Mouse (Mus musculus) natural killer cell, adult 2 months (primary cell): ENCODE data around the gene Cyp46a1.

Experiments used
- DNase-seq, 2 experiments: peaks; one replicate each; pipeline ENCODE4 v3.0.0; 2022; ENCODE audit warnings: low spot score in 2 of 2

Cyp46a1 gene

DNA sequence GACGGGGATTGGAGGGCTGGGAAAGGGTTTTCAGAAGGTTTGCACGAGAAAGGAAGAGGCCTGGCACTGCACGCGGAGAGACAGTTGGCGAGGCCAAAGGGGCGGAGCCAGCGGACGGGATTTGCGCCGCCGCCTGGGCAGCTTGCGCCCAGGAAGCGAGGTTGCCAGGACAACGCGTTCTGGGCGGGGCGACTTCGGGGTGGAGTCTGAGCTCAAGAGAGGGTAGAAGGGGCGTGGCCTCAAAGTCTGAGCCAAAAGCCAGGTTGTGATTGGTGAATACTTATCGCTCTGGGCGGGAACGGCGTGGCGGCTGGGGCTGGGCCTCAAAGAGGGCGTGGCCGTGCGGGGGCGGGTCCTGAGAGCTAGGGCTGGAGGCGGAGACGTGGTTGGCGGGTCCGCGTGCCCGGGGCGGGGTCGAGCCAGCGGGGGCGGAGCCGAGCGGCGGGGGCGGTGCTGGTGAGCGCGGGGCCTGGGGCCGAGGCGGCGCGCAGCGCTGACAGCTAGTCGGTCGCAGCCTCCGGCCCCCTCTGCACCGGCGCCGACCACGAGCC lies at the start of gene Cyp46a1:
Gene Cyp46a1, plus strand, starts transcription at position 487 of the 551 bp plus-strand sequence.
- peak; percentile 97 to 99 for DNase-seq

DNA sequence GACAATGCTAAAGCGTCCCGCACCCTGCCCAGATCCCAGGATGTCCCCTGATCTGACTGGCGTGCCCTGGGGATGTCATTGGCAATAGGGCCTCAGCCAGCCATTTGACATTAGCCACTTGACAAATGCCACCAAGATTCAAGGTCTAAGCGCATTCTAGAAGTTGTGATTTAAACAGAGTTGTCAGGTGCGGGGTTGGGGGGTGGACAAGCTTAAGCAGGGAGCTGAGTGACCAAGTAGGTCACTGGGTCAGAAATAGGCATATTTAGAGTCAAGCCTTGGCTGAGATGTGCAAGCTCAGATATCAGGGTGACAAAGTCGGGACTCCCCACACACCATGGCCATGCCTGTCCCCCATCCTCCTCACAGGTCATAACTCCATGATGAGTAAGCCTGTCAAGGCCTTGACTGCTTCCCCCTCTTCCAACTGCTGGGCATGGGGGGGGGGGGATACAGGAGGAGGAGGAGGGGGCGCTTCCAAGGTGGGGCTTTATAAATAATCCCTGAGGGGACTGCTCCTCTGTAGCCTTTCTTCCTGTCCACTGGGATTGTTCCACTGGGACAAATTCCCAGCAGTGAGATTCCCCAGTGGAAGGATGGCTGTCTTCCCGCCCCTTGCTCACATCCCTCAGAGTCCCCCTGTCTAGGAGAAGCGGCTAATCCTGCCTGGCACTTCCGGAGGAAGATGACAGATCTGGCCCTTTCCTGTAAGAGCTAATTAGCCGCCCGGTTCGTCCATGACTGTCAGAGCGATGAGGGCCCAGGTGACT lies 49.5 kb upstream of the Cyp46a1 start:
- DNase-seq, result no peak

DNA sequence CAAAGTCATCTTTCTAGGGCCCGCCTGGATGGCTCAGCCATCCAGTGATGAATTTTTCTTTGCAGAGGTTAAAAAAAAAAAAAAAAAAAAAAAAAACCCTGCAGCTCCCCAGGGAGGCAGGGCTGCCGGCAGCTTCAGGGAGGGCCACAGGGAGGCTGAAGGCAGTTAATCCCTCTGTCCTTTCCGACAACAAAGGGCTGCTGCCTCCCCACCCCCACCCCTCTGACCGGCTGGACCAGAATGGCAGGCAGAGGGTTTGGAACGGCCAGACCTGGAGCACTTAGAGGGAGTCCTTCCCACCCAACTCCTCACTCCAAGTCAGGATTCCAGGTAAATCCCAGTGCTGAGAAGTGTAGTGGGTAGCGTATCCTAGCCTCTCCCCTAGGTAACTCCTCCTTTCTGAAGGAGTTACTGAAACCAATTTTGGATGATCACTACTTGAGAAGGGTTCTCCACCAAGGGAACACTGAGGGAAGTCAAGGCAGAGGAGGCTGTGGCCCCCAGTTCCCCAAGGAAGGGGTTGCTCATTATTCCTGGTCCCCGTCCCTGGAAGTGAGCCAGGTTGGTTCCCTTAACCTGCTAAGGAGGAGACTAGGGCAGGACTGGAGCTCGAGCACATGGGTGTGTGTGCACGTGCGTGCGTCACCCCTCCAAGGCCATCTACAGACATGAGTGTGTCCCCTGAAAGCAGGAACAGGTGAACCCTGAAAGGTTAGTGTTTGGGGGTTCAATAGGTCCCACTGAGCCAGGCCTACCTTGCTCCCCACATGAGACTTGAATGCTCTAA lies 48.8 kb upstream of the Cyp46a1 start:
- DNase-seq, result no peak

DNA sequence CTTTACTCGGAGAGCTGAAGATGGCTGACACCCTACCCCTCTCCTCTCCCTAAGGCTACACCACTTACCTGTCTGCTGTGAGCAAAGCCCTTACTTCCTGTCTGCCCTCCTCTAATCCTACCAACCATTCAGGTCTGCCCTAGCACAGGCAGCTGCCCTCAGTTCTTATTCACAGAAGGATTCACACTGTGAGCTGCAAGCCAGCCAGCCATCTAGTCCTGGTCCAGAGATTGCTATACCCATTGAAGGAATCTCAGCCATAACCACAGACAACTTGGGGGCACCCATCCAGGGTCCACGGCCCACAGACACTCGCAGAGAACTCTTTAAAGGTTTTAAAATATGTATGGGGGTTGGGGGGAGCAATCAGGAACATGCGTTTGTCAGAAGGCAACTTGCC lies 47.8 kb upstream of the Cyp46a1 start:
- no peak for DNase-seq

DNA sequence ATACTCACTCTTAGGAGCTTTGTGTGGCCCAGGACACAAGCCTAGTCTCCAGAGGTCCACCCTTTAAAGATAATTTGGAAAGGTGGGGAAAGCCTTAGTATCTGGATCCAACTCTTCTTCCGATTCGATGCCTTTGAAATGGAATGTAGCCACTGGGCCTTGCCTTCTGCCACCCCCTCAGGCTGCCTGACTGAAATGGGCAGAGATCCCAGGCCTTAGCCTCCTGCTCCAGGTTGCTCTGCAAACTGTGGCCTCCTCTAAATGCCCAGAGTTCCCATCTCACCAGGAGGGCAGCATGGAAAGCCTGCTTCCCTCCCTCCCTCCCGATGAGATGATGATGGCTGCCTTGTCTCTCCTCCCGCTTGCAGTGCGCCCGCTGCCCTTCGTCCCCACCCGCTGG lies 47.2 kb upstream of the Cyp46a1 start:
- no peak for DNase-seq

DNA sequence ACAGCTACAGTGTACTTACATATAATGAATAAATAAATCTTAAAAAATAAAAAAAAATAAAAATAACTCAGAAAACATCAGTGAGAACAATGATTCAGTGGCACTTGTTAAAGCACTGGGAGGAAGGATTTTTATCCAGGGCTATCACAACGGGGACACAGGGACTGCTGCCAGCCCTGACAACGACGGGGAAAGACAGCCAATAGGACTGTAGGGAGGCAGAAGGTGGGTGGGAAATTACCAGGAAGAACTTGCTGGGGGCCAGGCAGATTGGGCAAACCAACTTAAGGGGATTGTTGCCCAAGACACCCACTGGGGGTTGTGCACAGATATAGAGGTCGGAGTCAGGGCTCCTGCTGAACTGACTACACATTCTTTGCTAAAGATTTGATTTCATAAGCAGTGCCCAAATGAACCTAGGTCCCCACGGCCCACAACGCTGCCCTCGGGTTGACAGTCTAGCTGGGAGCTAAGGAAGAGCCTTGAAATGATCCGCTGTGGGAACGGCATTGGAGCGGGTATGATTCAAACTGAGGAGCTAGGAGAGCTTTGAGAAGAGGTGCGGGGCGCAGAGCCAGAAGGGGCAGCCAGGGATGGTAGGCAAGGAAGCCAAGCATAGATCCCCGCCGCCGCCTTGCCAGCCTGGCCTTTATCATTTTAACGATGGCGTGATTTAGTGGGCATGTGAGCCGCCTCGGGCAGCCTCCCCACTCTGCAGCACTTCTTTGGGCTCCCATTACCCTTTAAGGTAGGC lies 45.9 kb upstream of the Cyp46a1 start:
- no peak for DNase-seq

DNA sequence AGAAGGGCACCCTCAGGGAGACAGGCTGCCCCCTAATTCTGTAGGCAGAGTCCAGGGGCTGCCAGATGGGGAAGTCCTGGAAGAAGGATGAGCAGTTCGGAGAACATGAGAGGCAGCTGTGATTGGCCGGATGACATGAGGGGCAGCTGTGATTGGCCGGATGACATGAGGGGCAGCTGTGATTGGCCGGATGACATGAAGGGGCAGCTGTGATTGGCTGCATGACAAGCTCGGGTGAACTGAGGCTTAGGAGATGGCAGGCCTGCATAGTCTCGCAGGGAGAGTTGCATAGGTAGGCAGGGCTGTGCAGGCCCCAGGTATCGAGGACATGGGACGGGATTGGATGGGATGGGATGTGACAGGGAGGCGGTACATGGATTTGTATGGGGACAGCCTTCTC lies 41.8 kb upstream of the Cyp46a1 start:
- DNase-seq, result no peak

DNA sequence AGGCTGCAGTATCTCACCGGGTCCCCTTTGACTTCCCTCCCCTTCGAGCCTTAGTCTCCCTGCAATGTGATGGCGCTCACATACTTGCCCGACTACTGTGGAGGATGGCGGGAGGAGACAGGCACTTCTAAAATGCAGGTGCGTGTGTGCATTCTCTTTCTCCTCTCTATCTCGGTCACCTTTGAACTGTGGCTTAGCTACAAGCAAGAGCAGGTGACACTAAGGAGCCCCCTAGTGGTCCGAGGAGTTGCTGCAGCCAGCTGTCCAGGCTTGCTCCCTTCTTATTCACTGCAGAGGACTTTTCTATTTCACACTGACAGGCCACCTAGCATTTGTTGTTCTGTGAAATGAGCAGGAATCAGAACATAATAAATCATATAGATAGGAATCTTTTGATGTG lies 41.2 kb upstream of the Cyp46a1 start:
- peak; percentile 28 to 54 for DNase-seq

DNA sequence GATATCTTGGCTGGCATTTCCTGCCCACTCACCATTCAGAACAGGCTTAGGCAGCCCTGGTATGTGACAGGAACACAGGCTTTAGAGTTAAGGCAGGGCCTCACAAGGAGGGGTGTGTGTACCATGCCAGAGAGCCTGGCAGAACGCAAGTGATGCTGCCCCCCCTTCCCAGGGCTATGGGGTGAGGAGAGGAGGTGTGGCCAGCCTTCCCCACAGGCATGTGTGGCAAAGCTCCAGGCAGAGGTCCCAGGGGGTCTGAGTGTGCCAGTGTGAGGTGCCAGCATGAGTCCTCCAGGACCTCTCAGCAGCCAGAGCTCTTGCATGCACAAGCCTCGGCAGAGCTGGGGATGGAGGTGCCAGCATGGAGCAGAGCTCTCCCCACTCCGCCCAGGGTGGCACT lies 39.6 kb upstream of the Cyp46a1 start:
- DNase-seq, result no peak

DNA sequence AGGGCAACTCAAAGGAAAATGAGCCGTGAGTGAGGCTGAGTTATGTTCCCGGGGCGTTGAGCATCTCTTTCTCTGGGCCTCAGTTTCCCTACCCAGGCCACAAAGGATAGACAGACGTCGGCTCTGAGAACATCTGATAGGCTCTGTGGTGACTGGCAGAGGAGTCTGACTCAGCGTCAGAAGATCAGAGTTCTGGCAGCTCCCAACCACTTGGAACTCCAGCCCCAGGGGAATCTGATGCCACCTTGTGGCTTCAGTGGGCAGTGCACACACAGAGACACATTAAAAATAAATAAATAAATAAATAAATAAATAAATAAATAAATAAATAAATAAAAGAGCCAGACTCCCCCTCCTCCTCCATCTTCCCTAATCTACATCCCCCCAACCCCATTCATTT lies 37.1 kb upstream of the Cyp46a1 start:
- DNase-seq, result no peak

DNA sequence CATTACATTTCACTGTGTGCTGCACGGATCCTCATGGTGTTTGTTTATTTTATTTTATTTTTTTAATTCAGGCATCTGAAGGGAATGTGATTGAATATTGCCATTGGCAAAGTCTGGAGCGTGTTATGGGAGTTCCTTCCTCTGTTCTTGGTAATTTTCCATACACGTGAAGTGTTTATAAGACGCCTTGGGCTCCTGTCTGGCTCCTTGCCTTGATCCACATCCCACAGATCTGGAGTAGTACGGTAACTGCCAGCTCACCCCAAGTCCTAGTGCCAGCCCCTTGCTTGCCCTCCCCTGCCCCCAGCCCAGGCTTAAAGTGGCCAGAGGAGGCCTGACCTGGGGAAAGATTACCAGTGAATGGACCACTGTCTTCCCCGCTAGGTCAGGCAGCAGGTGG lies 33.2 kb upstream of the Cyp46a1 start:
- DNase-seq, result no peak

DNA sequence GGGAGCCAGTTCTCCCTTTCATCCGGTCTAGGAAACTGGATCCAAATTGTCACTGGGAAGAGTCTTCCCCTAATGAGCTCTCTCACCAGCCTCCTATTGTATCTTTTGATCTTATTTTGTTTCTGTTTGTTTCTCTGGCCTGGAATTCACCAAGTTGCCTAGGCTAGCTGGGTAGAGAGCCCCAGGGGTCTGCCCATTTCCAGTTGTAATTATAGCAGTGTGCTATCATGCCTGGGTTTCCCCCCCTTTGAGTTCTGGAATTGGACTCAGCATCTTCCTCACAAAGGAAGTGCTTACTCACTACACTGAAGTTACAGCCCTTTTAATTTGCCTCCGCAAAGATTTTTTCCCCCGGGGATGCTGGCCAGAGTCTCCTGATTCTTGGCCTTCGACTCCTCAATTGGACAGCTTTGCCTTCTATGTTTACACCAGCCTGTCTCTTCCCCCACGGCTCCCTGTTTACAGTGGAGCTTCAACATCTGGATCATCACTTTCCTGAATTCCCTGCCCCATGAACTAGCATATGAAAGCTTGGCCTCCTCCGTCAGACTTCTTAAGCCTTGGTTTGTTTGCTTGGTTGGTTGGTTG lies 30.3 kb upstream of the Cyp46a1 start:
- no peak for DNase-seq

DNA sequence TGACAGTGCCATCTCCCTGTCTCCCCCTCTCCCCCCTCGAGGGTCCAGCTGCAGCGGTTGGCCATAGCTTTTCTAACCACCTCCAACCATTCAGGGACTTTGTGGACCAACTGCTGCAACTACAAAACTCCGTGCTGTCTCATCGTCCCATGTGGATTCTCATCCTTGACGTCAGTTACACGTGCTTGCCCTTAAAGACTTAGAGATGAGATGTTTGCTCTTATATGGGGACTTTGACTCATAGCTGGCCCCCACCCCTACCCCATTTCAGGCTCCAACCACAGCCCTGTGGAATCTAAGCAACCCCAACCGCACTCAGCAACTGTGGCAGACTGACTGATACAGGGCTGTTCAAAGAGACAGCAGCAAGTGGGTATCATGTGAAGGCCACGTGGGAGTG lies 29.0 kb upstream of the Cyp46a1 start:
- DNase-seq, result no peak

DNA sequence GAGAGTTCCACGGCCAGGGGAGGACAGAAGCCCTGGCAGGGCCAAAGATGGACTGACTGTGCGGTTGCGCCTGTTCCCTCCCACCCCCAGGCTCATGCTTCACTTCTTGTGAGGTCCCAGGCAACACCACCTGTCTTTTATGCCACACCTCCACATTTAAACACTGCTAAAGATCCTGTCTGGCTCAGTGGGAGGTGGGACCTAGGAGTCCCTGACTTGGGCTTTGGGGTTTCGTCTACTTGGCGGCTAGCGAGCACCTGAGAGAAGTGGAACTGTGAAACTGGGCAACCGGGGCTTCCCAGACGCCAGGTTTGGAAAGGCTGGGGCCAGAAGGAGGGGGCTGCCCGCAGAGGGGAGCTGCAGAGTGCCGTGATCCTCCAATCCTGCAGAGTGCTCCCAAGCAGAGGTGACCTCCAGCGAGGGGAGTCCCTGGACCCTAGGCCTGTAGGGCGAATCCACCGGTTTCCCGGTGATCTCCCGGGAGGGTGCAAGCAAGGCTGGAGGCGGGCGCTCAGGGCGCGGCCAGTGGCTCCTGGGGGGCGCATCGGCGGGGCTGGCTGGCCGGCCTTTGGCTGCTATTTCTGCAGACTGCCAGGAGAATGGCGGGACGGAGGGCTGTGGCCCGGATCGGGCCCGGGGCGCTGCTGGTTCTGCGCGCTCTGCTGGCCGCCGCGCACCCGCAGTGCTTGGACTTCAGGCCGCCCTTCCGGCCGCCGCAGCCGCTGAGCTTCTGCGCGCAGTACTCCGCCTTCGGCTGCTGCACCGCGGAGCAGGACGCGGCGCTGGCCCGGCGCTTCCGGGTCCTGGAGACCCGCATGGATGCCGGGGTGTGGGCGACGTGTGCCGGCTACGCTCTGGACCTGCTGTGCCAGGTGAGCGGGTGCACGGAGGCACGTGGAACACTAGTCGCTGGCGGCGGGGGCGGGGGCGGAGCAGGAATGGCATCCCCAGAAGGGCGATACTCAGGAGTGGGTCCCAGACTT lies 28.1 kb upstream of the Cyp46a1 start, which contains the start of gene Hhipl1:
Gene Hhipl1, plus strand, starts transcription at position 459 of the 983 bp plus-strand sequence.
- no peak for DNase-seq

DNA sequence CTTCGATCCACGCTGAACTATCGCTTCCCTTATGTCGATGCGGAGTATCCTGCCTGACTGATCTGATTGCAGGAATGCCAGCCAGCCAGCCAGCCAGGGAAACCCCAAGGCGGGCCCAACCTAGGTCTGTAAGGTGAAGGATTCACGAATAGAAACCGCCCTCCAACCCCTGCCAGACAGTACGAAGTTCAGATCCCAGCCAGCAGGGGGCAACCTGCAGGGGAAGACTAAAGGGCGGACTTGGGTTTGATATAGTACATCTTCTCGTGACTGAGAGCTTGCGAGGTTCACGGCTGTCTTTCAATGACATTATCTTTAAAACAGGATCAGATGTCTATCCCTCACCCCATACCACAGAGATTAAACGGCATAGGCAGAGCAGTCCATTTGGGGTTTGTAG lies 26.6 kb upstream of the Cyp46a1 start:
- DNase-seq, result peak; percentile 5 to 18

DNA sequence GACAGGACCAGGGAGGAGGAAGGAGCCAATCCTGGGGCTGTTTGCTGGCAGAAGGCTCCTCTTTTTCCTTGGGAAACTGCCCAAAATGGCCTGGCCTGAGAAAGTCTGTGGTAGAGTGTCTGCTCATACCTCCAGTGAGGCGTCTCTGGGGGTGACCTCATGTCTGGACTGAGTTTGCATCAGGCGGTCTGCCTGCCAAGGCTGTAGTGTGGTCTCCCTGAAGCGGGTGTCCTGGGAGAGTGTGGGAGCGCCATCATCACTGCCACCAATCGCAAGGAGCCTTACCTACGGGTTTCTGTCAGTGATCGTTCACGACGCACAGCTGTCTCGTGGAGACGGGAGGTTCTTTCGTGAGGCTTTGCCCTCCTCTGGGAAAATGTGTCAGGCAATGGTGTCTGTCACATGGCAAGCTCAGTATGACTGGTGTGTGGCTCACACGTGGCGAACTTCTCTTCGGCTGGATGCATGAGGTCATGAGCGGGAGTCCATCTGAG lies 25.8 kb upstream of the Cyp46a1 start:
- DNase-seq, result no peak

DNA sequence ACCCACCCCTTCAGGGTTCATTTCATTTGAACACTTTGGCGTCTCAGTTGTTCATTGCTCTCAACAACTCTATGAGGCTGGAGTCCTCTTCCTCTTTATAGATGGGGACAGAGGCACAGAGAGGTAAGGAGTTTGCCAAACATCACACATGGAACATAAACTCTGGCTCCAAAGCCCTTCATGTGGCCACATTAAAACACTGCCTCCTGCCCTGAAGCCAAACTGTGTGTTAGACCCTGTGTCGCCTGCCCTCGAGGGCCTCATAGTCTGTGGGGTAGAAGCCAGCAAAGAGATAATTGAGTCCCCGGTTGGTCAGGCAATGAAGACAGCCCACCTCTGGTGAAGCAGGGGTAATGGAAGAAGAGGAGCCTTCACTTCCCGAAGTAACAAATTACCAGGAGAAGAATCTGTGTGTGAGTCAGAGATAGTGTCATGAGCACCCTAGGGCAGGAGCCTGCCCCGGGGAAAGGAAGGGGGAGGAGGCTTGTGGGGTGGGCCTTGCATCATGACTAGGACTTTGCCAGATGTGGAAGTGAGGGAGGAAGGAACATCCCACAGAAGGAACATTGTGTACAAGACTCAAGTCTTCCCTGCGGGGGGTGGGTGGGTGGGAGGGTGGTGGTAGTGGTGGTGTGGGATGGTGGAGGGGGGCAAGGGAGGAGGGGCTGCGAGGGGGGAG lies 24.9 kb upstream of the Cyp46a1 start:
- DNase-seq, result no peak

DNA sequence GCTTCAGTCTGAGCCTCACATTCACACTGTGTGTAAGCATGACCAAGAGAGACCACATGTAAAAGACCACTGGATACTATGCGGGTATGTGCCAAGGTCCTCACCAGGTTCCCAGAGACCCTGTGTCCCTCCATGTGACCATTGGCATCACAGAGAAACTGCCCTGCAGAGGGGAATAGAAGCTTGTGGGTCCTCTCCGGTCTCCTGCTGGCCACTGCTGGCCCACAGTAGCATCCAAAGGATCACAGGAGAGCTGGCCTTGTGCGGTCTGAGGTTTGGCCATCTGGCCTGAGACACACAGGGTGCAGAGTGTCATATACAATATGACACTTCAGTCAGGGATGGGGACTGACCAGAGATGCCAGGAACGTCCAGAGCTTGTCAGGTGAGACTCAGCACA lies 24.1 kb upstream of the Cyp46a1 start:
- DNase-seq, result no peak

DNA sequence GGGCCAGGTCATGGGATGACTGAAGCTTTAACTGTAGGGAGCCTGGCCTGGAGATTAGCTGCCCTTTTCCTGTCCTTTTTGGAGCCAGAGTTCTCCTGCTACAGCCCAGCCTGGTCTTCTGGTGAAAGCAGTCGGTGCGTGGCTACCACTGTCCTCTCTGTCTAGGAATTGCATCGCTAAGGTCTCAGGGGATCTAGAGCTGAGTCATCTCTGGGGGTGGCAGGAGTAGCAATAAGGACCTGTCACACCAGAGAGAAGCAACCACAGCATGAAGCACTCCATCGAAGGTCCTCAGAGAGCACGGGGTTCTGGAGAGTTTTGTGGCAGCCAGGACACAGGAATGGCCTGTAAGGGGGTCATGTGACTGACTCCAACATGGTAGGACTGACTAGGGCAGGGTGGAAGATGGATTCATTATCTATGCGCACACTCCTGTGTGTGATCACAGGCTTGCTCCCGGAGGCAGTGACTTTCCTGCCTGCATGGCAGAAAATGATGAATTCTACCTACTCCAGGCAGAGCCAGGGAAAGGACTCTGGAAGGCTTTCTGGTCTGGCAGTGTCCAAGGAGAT lies 23.6 kb upstream of the Cyp46a1 start:
- no peak for DNase-seq
